Mouse (Mus musculus) forebrain, embryonic 11.5 days (tissue): ENCODE measurements at regions not wholly inside any gene's neighbourhood (a gene's known extent, or its start where the extent isn't known, plus 50 kb on each side); places are given as distances from the start of the nearest gene placed in this dataset.

Source experiments
- ATAC-seq: fragments of 200-750 bp; cut with Nextera tagmentation; replicated peaks from 2 replicates; pipeline ENCODE4 v1.8.0; 2017; ENCODE audit warnings: moderate TSS enrichment; ENCODE audit not compliant: low FRiP score
- DNase-seq: peaks from one replicate; pipeline ENCODE4 v3.0.0-alpha.2; 2017; ENCODE audit warnings: low spot score
- H3K27ac ChIP-seq: fragments of 300-500 bp; sonication (generic); 2 replicates; pipeline ENCODE4 v1.5.1; 2014; ENCODE audit warnings: low read depth, low read length
- H3K27me3 ChIP-seq: fragments of 300-500 bp; sonication (generic); 2 replicates; pipeline ENCODE4 v1.6.1; 2014; ENCODE audit warnings: mild to moderate bottlenecking, low read length, mixed read lengths; ENCODE audit not compliant: control insufficient read depth, insufficient read depth
- H3K36me3 ChIP-seq: fragments of 300-500 bp; sonication (generic); 2 replicates; pipeline ENCODE4 v1.6.1; 2014; ENCODE audit warnings: mild to moderate bottlenecking, low read length, moderate library complexity, mixed read lengths; ENCODE audit not compliant: control insufficient read depth, insufficient read depth
- H3K4me1 ChIP-seq: fragments of 300-500 bp; sonication (generic); replicated peaks from 2 replicates; pipeline ENCODE4 v1.6.1; 2014; ENCODE audit warnings: low read length, mixed read lengths; ENCODE audit not compliant: control insufficient read depth, insufficient read depth
- H3K4me2 ChIP-seq: fragments of 300-500 bp; sonication (generic); 2 replicates; pipeline ENCODE4 v1.6.1; 2014; ENCODE audit warnings: low read depth, mild to moderate bottlenecking, low read length, moderate library complexity, mixed read lengths; ENCODE audit not compliant: severe bottlenecking
- H3K4me3 ChIP-seq: fragments of 300-500 bp; sonication (generic); 2 replicates; pipeline ENCODE4 v1.5.1; 2014; ENCODE audit warnings: low read depth, low read length
- H3K9ac ChIP-seq: fragments of 300-500 bp; sonication (generic); 2 replicates; pipeline ENCODE4 v1.6.1; 2014; ENCODE audit warnings: low read length
- H3K9me3 ChIP-seq: fragments of 300-500 bp; sonication (generic); 2 replicates; pipeline ENCODE4 v1.6.1; 2016; ENCODE audit warnings: low read length, mixed read lengths; ENCODE audit not compliant: control insufficient read depth
- WGBS: fragments of 180-500 bp; shearing (Covaris S2); extraction: QIAGEN DNeasy Blood & Tissue Kit; methylation state at CpG from one replicate; pipeline ENCODE4 v1.1.7; 2014; 5-methylcytosine and 5-hydroxymethylcytosine counted together

DNA sequence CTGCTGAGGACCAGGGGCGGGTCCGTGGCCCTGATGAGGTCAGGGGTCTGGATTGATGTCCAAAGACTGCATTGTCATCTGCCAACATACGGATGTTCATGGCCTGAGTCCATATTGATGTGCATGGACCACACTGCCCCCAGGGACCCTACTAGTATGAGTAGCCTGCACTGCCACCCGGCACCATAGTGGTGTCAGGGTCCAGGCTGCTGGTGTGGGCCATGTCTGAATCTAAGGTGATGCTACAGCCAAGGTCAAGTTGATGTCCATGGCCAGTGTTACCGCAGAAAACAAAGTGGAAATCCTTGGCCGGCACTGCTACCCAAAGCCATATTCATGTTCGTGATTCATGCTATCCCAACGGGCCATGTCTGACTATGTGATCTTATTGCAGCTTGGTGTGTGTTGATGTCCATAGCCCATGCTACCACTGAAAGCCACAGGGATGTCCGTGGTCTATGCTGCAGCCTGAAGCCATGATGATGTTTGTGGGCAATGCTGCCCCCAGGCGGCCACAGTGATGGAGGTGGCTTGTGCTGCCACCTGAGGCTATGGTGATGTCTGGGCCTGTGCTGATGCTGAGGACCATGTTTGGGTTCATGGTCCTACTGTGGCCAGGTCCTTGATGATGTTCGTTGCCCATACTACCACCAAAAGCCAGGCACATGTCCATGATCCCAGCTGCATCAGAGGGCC is 130.5 kb downstream of the Iqub start:
- 86% methylated on average over 11 of the region's 11 CpGs for WGBS

DNA sequence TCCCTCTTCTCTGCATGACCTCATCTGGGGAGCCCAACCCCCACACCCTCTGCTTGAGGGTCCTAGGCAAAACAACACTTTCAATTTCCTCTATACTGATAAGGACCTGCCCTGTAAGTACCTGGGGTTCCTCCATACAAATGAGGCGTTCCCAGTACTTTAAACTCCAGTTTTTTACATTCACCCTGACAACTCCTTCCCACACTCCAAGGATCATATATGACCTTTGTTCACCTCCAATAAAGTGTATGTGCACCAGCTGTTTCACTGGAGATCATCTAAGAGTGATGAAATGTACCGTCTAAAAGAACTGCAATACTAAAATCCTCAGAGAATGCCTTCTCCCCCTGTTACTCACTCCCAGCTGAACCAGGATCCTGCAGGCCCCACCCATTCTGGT is 135.0 kb downstream of the Iqub start:
- 81% methylated on average over 2 of the region's 2 CpGs for WGBS
- Histone ChIP-seq H3K4me2 (no peak overlapping the region), H3K27me3 (no peaks in the 10 kb centered on the region), H3K36me3 (no peaks in the 10 kb centered on the region), H3K9ac (no peak overlapping the region), H3K27ac (no peak overlapping the region), H3K4me1 (no peaks in the 10 kb centered on the region), H3K9me3 (no peaks in the 10 kb centered on the region), H3K4me3 (no peak overlapping the region)
- DNase-seq (no peak), ATAC-seq (no peak)

More for the DNA sequence above, 130.5 kb downstream of the Iqub start:
- Histone ChIP-seq H3K4me3 (no peak overlapping the region), H3K27me3 (no peaks in the 10 kb centered on the region), H3K9ac (no peak overlapping the region), H3K36me3 (no peaks in the 10 kb centered on the region), H3K9me3 (no peaks in the 10 kb centered on the region), H3K27ac (no peak overlapping the region), H3K4me1 (no peaks in the 10 kb centered on the region), H3K4me2 (no peak overlapping the region)
- ATAC-seq (peak; percentile 21), DNase-seq (no peak)

DNA sequence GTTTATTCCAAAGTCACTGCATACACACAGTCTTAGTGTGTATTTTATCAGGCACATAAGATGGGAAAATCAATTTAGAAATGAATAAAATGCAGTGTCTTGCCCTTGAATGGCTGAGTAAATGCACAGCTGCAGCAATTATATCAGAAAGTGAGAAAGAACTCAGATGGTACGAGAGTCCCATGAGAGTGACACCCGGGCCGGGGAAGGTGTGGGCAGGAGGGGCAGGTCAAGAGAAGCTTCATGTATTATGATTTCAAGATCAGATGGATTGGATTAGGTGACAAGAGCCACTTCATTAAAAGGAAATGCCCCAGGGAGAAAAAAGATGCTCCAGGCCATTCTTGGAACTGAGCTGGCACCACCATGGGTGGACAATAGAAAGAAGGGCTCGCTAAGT is 138.1 kb downstream of the Iqub start:
- Histone ChIP-seq H3K4me2 (no peak overlapping the region), H3K9me3 (no peaks in the 10 kb centered on the region), H3K4me1 (no peaks in the 10 kb centered on the region), H3K4me3 (no peak overlapping the region), H3K36me3 (no peaks in the 10 kb centered on the region), H3K27ac (no peak overlapping the region), H3K27me3 (no peaks in the 10 kb centered on the region), H3K9ac (no peak overlapping the region)
- WGBS: 74% methylated on average over 4 of the region's 4 CpGs
- DNase-seq: no peak
- peak; percentile 44 for ATAC-seq

DNA sequence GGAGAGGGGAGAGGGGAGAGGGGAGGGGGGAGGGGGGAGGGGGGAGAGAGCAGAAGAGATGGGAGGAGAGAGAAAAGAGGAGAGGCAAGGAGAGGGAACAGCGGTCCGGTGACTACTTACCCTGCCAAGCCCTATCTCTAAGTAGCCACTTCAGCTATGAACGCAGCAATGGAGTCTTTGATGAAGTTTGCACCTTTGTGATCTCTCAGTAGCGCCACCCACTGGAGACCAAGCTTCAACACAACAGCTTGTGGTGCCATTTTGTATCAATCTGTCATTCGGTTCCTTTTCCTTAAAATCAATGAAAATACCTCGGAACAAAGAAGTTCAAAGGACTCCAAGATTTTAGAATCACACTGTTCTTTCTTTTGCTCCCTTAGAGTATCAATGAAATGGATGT is 141.7 kb downstream of the Iqub start:
- no peak overlapping the region for H3K4me3 ChIP-seq
- ATAC-seq (no peak), DNase-seq (no peak)
- 81% methylated on average over 6 of the region's 6 CpGs for WGBS
- H3K4me2 ChIP-seq: no peak overlapping the region
- H3K9ac ChIP-seq: no peak overlapping the region
- no peaks in the 10 kb centered on the region for H3K27me3 ChIP-seq
- no peak overlapping the region for H3K27ac ChIP-seq
- H3K4me1 ChIP-seq: no peaks in the 10 kb centered on the region
- no peaks in the 10 kb centered on the region for H3K36me3 ChIP-seq
- H3K9me3 ChIP-seq: no peaks in the 10 kb centered on the region

DNA sequence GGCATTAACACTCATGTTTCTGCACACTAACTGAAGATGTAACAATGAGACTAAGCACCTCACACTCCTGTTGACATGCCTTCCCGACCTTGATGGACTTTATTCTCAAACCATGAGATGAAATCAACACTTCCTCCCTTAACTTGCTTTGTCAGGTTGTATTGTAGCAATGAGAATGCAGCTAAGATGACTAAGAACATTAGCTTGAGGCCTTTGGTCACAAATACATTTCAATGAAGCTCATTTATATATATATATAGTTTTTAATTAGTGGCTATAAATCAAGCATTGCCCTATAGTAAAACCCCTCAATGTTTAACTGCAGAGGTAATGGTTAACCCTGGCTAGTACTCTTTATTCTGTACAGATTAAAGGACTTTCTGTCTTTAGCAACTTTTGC is 143.2 kb downstream of the Iqub start:
- Histone ChIP-seq H3K27ac (no peak overlapping the region), H3K9me3 (no peaks in the 10 kb centered on the region), H3K9ac (no peak overlapping the region), H3K4me1 (no peaks in the 10 kb centered on the region), H3K4me2 (no peak overlapping the region), H3K27me3 (no peaks in the 10 kb centered on the region), H3K4me3 (no peak overlapping the region), H3K36me3 (no peaks in the 10 kb centered on the region)
- ATAC-seq (no peak), DNase-seq (no peak)
- WGBS: 76% methylated on average over 1 of the region's 1 CpGs

DNA sequence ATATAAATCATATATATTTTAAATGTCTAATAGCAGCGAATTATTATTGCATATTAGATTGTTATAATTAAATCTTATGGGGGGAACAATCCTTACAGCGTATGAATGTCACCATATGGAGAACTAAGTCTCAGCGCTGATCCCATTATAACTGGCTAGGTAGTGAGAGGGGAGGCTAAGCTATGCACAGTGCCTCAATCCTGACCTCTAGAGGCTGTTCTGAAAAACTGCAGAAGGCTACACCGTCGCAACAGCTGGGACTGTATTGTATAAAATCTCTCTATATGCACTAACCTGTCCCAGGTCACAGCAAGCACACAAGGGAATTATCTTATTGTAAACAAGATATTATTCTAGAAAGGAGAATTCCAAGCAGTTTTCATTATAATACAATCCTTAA is 164.0 kb downstream of the Iqub start:
- no peak overlapping the region for H3K9ac ChIP-seq
- no peaks in the 10 kb centered on the region for H3K36me3 ChIP-seq
- H3K4me1 ChIP-seq: 0 out of 2 replicates have a peak, but pooled peaks cover 2% of the 10 kb centered on the region
- DNase-seq (peak; percentile 56), ATAC-seq (peak; percentile 91)
- H3K27me3 ChIP-seq: no peaks in the 10 kb centered on the region
- no peak overlapping the region for H3K27ac ChIP-seq
- no peaks in the 10 kb centered on the region for H3K9me3 ChIP-seq
- H3K4me2 ChIP-seq: no peak overlapping the region
- WGBS: 14% methylated on average over 5 of the region's 5 CpGs
- no peak overlapping the region for H3K4me3 ChIP-seq

DNA sequence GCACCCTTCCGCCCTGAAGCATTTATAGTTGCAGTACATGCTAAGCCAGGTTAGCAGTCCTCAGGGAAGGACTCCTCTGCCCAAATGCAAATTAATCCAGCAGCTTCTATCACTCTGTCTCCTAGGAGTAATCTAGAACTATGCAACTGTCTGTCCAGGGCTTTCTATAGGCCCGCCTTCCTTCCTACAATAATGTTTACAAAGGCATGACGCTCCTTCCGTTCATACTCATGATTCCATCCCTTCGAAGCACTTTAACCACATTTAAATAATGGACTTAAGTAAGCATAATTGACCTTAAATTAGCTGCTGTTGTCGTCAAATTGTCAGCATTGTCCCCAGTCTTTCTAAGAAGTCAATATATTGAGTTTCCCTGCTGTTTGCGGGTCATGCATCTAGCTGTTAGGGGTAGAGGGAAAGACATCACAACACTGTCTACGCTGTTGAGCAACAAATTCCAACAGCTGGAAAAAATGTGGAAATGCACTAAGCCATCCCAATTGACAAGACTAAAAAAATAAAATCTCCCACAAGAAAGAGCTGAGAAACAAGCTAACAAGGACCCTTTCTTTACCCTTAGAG is 166.3 kb downstream of the Iqub start:
- Histone ChIP-seq H3K9me3 (no peaks in the 10 kb centered on the region), H3K4me1 (0 out of 2 replicates have a peak, but pooled peaks cover 2% of the 10 kb centered on the region), H3K4me3 (no peak overlapping the region), H3K27ac (no peak overlapping the region), H3K36me3 (no peaks in the 10 kb centered on the region), H3K27me3 (no peaks in the 10 kb centered on the region), H3K9ac (no peak overlapping the region), H3K4me2 (no peak overlapping the region)
- ATAC-seq: no peak
- WGBS: 71% methylated on average over 8 of the region's 8 CpGs
- no peak for DNase-seq

DNA sequence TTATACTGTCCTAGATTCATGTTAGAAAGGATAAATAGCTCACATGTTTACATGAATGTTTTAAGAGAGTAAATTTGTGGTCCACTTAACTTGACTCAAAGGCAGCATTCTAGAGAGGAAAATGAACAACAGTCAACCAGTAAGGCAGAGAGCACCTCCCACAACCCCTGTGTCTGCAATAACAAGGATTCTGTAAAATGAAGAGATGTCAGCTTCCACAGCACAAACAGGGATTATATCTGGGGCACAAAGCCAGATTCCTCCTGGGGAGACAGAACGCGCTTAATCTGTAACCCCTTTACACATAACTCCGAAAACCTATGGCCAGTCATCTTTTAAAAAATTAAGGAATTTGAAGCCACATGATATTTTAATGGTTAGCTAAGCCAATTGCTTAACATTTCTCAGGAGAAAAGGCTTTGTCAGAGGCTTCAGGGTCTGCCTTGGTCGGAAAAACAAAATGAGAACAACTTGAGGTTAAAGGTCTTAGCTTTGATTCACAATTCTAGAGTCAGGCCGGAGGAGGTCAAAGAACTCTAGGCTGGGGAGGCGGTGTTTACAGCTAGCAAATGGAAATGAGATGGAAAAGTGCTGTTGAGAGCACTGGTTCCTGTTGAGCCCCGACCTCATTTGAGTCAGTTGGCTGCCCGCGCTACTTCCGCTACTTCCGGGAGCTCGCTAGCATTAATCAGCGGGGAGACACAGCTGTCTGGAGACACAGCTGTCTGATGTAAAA is 167.0 kb downstream of the Iqub start:
- ATAC-seq: no peak
- Histone ChIP-seq H3K9me3 (no peaks in the 10 kb centered on the region), H3K36me3 (no peaks in the 10 kb centered on the region), H3K27ac (no peak overlapping the region), H3K9ac (no peak overlapping the region), H3K4me2 (no peak overlapping the region), H3K27me3 (no peaks in the 10 kb centered on the region), H3K4me1 (0 out of 2 replicates have a peak, but pooled peaks cover 2% of the 10 kb centered on the region), H3K4me3 (no peak overlapping the region)
- no peak for DNase-seq
- WGBS: 64% methylated on average over 13 of the region's 13 CpGs
